Mouse (Mus musculus) CH12.LX (cell line): ENCODE data around the gene Cul5. TPM values are rescaled to one million over a fixed set of nuclear protein-coding genes. Genes with fewer than 3 reads are reported as not detected.
A peak's percentile ranks its signal among the peaks of the same experiment; 100 is the strongest.

Source experiments
- DNase-seq: peaks from one replicate; pipeline ENCODE4 v3.0.0-alpha.2; 2013; ENCODE audit errors: extremely low read depth
- H3K27ac ChIP-seq: 2 replicates; pipeline ENCODE4 v1.5.1; 2012; ENCODE audit warnings: low read depth, mild to moderate bottlenecking, control low read depth, moderate library complexity; ENCODE audit not compliant: insufficient read depth
- H3K27me3 ChIP-seq: replicated peaks from 2 replicates; pipeline ENCODE3; 2012; ENCODE audit warnings: inconsistent platforms
- H3K36me3 ChIP-seq, 2 experiments: replicated peaks in 1 of 2; 2 replicates each; pipeline versions ENCODE3 to v1.6.1; 2012; ENCODE audit warnings: inconsistent platforms in 1 of 2, low read length in 1 of 2, mild to moderate bottlenecking in 1 of 2, mixed read lengths in 1 of 2, moderate library complexity in 1 of 2; ENCODE audit not compliant: control insufficient read depth in 1 of 2, insufficient read depth in 1 of 2
- H3K4me1 ChIP-seq, 2 experiments: 2 replicates each; pipeline ENCODE4 v1.6.1; 2012; ENCODE audit warnings: inconsistent platforms in 1 of 2, moderate library complexity in 1 of 2; ENCODE audit not compliant: insufficient read depth in 2 of 2, control insufficient read depth in 1 of 2
- H3K4me2 ChIP-seq: 2 replicates; pipeline ENCODE4 v1.6.1; 2012; ENCODE audit warnings: low read depth, mild to moderate bottlenecking, control low read depth; ENCODE audit not compliant: poor library complexity, insufficient read depth, severe bottlenecking
- H3K4me3 ChIP-seq, 3 experiments: fragments of 150-350 bp in 1 of 3; sonication (generic) in 1 of 3; replicated peaks in 1 of 3; 2 replicates each; pipeline versions ENCODE3 to v1.5.1; 2011 to 2012; ENCODE audit warnings: low read depth in 2 of 3, low read length in 2 of 3, mild to moderate bottlenecking in 2 of 3, moderate library complexity in 2 of 3, control low read depth in 1 of 3, improper control_type of control experiment in 1 of 3, inconsistent platforms in 1 of 3, mixed read lengths in 1 of 3; ENCODE audit not compliant: poor library complexity in 1 of 3
- H3K79me2 ChIP-seq: replicated peaks from 2 replicates; pipeline ENCODE4 v1.6.1; 2012; ENCODE audit warnings: mild to moderate bottlenecking, moderate library complexity; ENCODE audit not compliant: control insufficient read depth, poor library complexity, insufficient read depth, severe bottlenecking; ENCODE audit errors: extremely low read depth
- H3K9ac ChIP-seq: 2 replicates; pipeline ENCODE4 v1.6.1; 2012; ENCODE audit warnings: low read depth, mild to moderate bottlenecking, control low read depth, moderate library complexity; ENCODE audit not compliant: insufficient read depth
- H3K9me3 ChIP-seq: replicated peaks from 2 replicates; pipeline ENCODE3; 2012; ENCODE audit warnings: low read length, inconsistent platforms, mixed read lengths
- BHLHE40 ChIP-seq: IDR thresholded peaks from 2 replicates; pipeline ENCODE4 v1.6.1; 2011; ENCODE audit warnings: mild to moderate bottlenecking, low read depth, low read length, improper control_type of control experiment
- CHD1 ChIP-seq: IDR thresholded peaks from 2 replicates; pipeline ENCODE4 v1.6.1; 2012; ENCODE audit warnings: low read depth, low read length, improper control_type of control experiment, inconsistent platforms
- CHD2 ChIP-seq: IDR thresholded peaks from 2 replicates; pipeline ENCODE4 v1.6.1; 2011; ENCODE audit warnings: low read length, improper control_type of control experiment
- CTCF ChIP-seq, 2 experiments: IDR thresholded peaks in 1 of 2; conservative IDR thresholded peaks in 1 of 2; 2 replicates each; pipeline ENCODE4 v1.5.1; 2011 to 2012; ENCODE audit warnings: low read depth in 2 of 2, low read length in 2 of 2, improper control_type of control experiment in 1 of 2, inconsistent platforms in 1 of 2, mild to moderate bottlenecking in 1 of 2, moderate library complexity in 1 of 2
- E2F4 ChIP-seq: IDR thresholded peaks from 2 replicates; pipeline ENCODE4 v1.6.1; 2011; ENCODE audit warnings: low read depth, low read length, improper control_type of control experiment; ENCODE audit not compliant: insufficient replicate concordance
- ELF1 ChIP-seq: IDR thresholded peaks from 2 replicates; pipeline ENCODE4 v1.6.1; 2014; ENCODE audit warnings: low read depth, mild to moderate bottlenecking, inconsistent platforms, low read length, improper control_type of control experiment
- EP300 ChIP-seq: IDR thresholded peaks from 2 replicates; pipeline ENCODE4 v1.6.1; 2011; ENCODE audit warnings: low read length, improper control_type of control experiment
- ETS1 ChIP-seq: conservative IDR thresholded peaks from 2 replicates; pipeline ENCODE4 v1.6.1; 2012; ENCODE audit warnings: low read depth, mild to moderate bottlenecking, inconsistent platforms, low read length, improper control_type of control experiment, moderate library complexity
- GABPA ChIP-seq: IDR thresholded peaks from 2 replicates; pipeline ENCODE4 v1.6.1; 2012; ENCODE audit warnings: low read depth, low read length, improper control_type of control experiment, inconsistent platforms; ENCODE audit not compliant: insufficient replicate concordance
- HCFC1 ChIP-seq: IDR thresholded peaks from 2 replicates; pipeline ENCODE4 v1.6.1; 2012; ENCODE audit warnings: low read depth, mild to moderate bottlenecking, inconsistent platforms, low read length, improper control_type of control experiment
- IRF4 ChIP-seq: IDR thresholded peaks from 2 replicates; pipeline ENCODE4 v1.6.1; 2014; ENCODE audit warnings: low read depth, mild to moderate bottlenecking, inconsistent platforms, low read length, improper control_type of control experiment
- JUN ChIP-seq: IDR thresholded peaks from 2 replicates; pipeline ENCODE4 v1.6.1; 2011; ENCODE audit warnings: low read depth, mild to moderate bottlenecking, low read length, improper control_type of control experiment, moderate library complexity; ENCODE audit not compliant: insufficient read depth
- JUND ChIP-seq: conservative IDR thresholded peaks from 2 replicates; pipeline ENCODE4 v1.6.1; 2011; ENCODE audit warnings: low read depth, low read length, improper control_type of control experiment
- KAT2A ChIP-seq: IDR thresholded peaks from 2 replicates; pipeline ENCODE4 v1.6.1; 2012; ENCODE audit warnings: low read length, improper control_type of control experiment, inconsistent platforms; ENCODE audit not compliant: insufficient replicate concordance
- MAFK ChIP-seq: IDR thresholded peaks from 2 replicates; pipeline ENCODE4 v1.6.1; 2011; ENCODE audit warnings: low read length, improper control_type of control experiment; ENCODE audit not compliant: insufficient replicate concordance
- MAX ChIP-seq: IDR thresholded peaks from 2 replicates; pipeline ENCODE4 v1.6.1; 2011; ENCODE audit warnings: low read length, improper control_type of control experiment
- MAZ ChIP-seq: IDR thresholded peaks from 2 replicates; pipeline ENCODE4 v1.6.1; 2012; ENCODE audit warnings: low read depth, mild to moderate bottlenecking, inconsistent platforms, low read length, improper control_type of control experiment, moderate library complexity
- MEF2A ChIP-seq: IDR thresholded peaks from 2 replicates; pipeline ENCODE4 v1.6.1; 2014; ENCODE audit warnings: low read depth, mild to moderate bottlenecking, inconsistent platforms, low read length, improper control_type of control experiment, borderline replicate concordance
- MXI1 ChIP-seq: IDR thresholded peaks from 2 replicates; pipeline ENCODE4 v1.6.1; 2011; ENCODE audit warnings: mild to moderate bottlenecking, low read depth, low read length, improper control_type of control experiment
- MYC ChIP-seq: IDR thresholded peaks from 2 replicates; pipeline ENCODE4 v1.6.1; 2011; ENCODE audit warnings: low read depth, mild to moderate bottlenecking, improper control_type of control experiment, low read length
- NELFE ChIP-seq: IDR thresholded peaks from 2 replicates; pipeline ENCODE4 v1.6.1; 2011; ENCODE audit warnings: low read depth, low read length, improper control_type of control experiment
- NRF1 ChIP-seq: IDR thresholded peaks from 2 replicates; pipeline ENCODE4 v1.6.1; 2014; ENCODE audit warnings: low read depth, mild to moderate bottlenecking, inconsistent platforms, low read length, improper control_type of control experiment, moderate library complexity
- PAX5 ChIP-seq: IDR thresholded peaks from 2 replicates; pipeline ENCODE4 v1.6.1; 2012; ENCODE audit warnings: low read length, inconsistent platforms, mixed read lengths
- POLR2A ChIP-seq: IDR thresholded peaks from 2 replicates; pipeline ENCODE4 v1.6.1; 2011; ENCODE audit warnings: low read depth, mild to moderate bottlenecking, improper control_type of control experiment, low read length
- POLR2AphosphoS2 ChIP-seq: IDR thresholded peaks from 2 replicates; pipeline ENCODE4 v1.6.1; 2011; ENCODE audit warnings: low read depth, low read length, improper control_type of control experiment
- RAD21 ChIP-seq: IDR thresholded peaks from 2 replicates; pipeline ENCODE4 v1.6.1; 2011; ENCODE audit warnings: low read depth, mild to moderate bottlenecking, low read length, improper control_type of control experiment, moderate library complexity
- RCOR1 ChIP-seq: conservative IDR thresholded peaks from 2 replicates; pipeline ENCODE4 v1.6.1; 2012; ENCODE audit warnings: low read depth, mild to moderate bottlenecking, inconsistent platforms, low read length, improper control_type of control experiment
- SIN3A ChIP-seq: IDR thresholded peaks from 2 replicates; pipeline ENCODE4 v1.6.1; 2012; ENCODE audit warnings: low read length, improper control_type of control experiment, inconsistent platforms
- SMC3 ChIP-seq: IDR thresholded peaks from 2 replicates; pipeline ENCODE4 v1.6.1; 2011; ENCODE audit warnings: low read depth, low read length, improper control_type of control experiment
- TBP ChIP-seq: conservative IDR thresholded peaks from 2 replicates; pipeline ENCODE4 v1.6.1; 2011; ENCODE audit warnings: low read depth, low read length, improper control_type of control experiment
- TCF12 ChIP-seq: IDR thresholded peaks from 2 replicates; pipeline ENCODE4 v1.6.1; 2014; ENCODE audit warnings: low read depth, mild to moderate bottlenecking, inconsistent platforms, low read length, improper control_type of control experiment
- UBTF ChIP-seq: IDR thresholded peaks from 2 replicates; pipeline ENCODE4 v1.6.1; 2012; ENCODE audit warnings: low read depth, mild to moderate bottlenecking, inconsistent platforms, low read length, improper control_type of control experiment, moderate library complexity
- USF1 ChIP-seq: IDR thresholded peaks from 2 replicates; pipeline ENCODE4 v1.6.1; 2014; ENCODE audit warnings: low read depth, mild to moderate bottlenecking, inconsistent platforms, low read length, improper control_type of control experiment
- USF2 ChIP-seq: conservative IDR thresholded peaks from 2 replicates; pipeline ENCODE4 v1.6.1; 2011; ENCODE audit warnings: low read depth, low read length, improper control_type of control experiment
- ZC3H11A ChIP-seq: IDR thresholded peaks from 2 replicates; pipeline ENCODE4 v1.6.1; 2012; ENCODE audit warnings: low read depth, mild to moderate bottlenecking, inconsistent platforms, low read length, improper control_type of control experiment
- ZKSCAN1 ChIP-seq: IDR thresholded peaks from 2 replicates; pipeline ENCODE4 v1.6.1; 2012; ENCODE audit warnings: low read depth, inconsistent platforms, low read length, improper control_type of control experiment, borderline replicate concordance
- ZMIZ1 ChIP-seq: IDR thresholded peaks from 2 replicates; pipeline ENCODE4 v1.6.1; 2012; ENCODE audit warnings: low read depth, mild to moderate bottlenecking, inconsistent platforms, low read length, improper control_type of control experiment
- ZNF384 ChIP-seq: IDR thresholded peaks from 2 replicates; pipeline ENCODE4 v1.6.1; 2012; ENCODE audit warnings: low read depth, low read length, improper control_type of control experiment, inconsistent platforms
- dilution Hi-C: fragments of 300-500 bp; cut with MboI; formaldehyde crosslinking; loops from 2 replicates; pipeline ENCODE4 v1.14.3; 2020; ENCODE audit warnings: low sequenced_read_pairs; ENCODE audit not compliant: extremely low pct_unique_long_range_greater_than_20kb, extremely low pct_ligation_motif_present
- in situ Hi-C: fragments of 300-500 bp; cut with MboI; formaldehyde crosslinking; loops from 3 replicates; pipeline ENCODE4 v1.14.3; 2019; ENCODE audit warnings: low sequenced_read_pairs, low pct_ligation_motif_present, low pct_unique_long_range_greater_than_20kb, mixed read lengths
- polyA plus RNA-seq: library from polyadenylated mRNA; unstranded; fragments of >175 nt; gene quantifications from 2 replicates; pipeline ENCODE4 v1.2.1, GENCODE M21; 2012; ENCODE audit warnings: low read depth; ENCODE audit not compliant: insufficient read length
- total RNA-seq, 2 experiments: library from RNA; depleted of rRNA; stranded (reverse); fragments of 300-350 nt in 1 of 2; fragments of >200 nt in 1 of 2; gene quantifications; 2 replicates each; pipeline ENCODE4 v1.2.3; 2012 to 2014

The Cul5 gene
- total and polyA plus RNA-seq, 3 experiments, result 21.0 to 43.8 (median 37.3) TPM

DNA sequence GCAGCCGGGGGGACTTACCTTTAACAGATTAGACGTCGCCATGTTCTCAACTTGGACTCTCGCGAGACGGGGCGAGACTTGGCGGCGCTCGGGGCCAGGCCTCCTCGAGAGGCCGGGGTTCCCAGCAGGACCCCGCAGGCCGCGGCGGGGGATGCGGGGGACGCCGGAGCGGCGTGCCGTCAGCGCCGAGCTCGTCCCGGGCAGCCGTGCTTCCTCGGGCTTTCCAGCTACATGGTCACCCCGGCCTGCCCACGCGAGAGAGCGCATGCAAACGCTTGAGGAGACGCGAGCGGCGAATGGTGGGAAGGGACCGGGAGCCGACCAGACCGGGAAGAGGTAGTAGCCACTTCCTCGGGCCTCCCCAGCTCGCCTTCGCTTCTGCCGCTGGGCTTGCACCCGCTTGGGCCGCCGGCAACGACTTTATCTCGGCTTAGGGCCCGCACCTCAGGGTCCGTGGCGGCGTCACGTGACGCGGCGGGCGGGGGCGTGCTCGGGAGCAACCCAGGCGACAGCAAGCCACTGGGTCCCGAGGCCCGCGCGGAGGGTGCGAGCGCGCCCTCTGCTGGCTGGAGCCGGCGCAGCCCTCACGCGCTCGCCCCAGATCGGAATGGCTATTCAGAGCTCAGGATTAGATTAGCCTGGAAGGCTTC, 2.7 kb downstream of the Cul5 start:
- peak overlapping the region; percentile 87 to 96 (median 87) for H3K4me3 ChIP-seq
- H3K27ac ChIP-seq, result peak overlapping the region; percentile 82
- peaks cover 36% of the 10 kb centered on the region for H3K79me2 ChIP-seq
- in situ Hi-C loops, result no loop called here
- no peaks in the 10 kb centered on the region for H3K9me3 ChIP-seq
- peak; percentile 90 for DNase-seq
- peaks cover 2 to 34% of the 10 kb centered on the region in 2 experiments; a peak in 2 of 4 replicates for H3K4me1 ChIP-seq
- no peaks in the 10 kb centered on the region for H3K27me3 ChIP-seq
- H3K9ac ChIP-seq, result peak overlapping the region; percentile 98
- no peak overlapping the region for H3K4me2 ChIP-seq
- TF ChIP-seq POLR2AphosphoS2 (no peak; the same call in 1 of the 2 replicates), UBTF (no peak), SMC3 (peak; percentile 43), ZMIZ1 (peak; percentile 74), RAD21 (peak; percentile 43), ZNF384 (no peak), GABPA (no peak), CHD2 (peak; percentile 99), PAX5 (no peak), MXI1 (peak; percentile 68; the same call in 1 of the 2 replicates), USF2 (peak; percentile 92), BHLHE40 (peak; percentile 97), MAFK (no peak), NELFE (peak; percentile 88), KAT2A (no peak), JUND (no peak), IRF4 (peak; percentile 40; the same call in 1 of the 2 replicates), MAX (peak; percentile 89), POLR2A (peak; percentile 86), TBP (peak; percentile 78; the same call in 1 of the 2 replicates), JUN (no peak), MEF2A (no peak), NRF1 (no peak; the same call in 1 of the 2 replicates), EP300 (no peak), RCOR1 (no peak; the same call in 1 of the 2 replicates), USF1 (peak; percentile 97), CTCF (conservative IDR thresholded peaks at IDR 0.05 in 1 of 2, IDR thresholded peaks at IDR 0.05 in 1 of 2; ENCODE audit: low read depth in 2 of 2, low read length in 2 of 2) (peak; percentile 33 to 85; a peak in 2 of 4 replicates), ZKSCAN1 (no peak), E2F4 (no peak), ELF1 (0 out of 2 replicates have a peak, but pooled peaks have one; percentile 5), TCF12 (peak; percentile 86), HCFC1 (peak; percentile 70), ETS1 (no peak), MYC (no peak), ZC3H11A (no peak), SIN3A (peak; percentile 34; the same call in 1 of the 2 replicates), MAZ (peak; percentile 94), CHD1 (no peak)
- TF ChIP-seq, all 38 proteins: peak for 19
- dilution Hi-C loops, result no loop called here
- peaks cover 0 to 12% of the 10 kb centered on the region in 2 experiments for H3K36me3 ChIP-seq
